Mouse (Mus musculus): ENCODE results near the gene Tfap2a.

DNA sequence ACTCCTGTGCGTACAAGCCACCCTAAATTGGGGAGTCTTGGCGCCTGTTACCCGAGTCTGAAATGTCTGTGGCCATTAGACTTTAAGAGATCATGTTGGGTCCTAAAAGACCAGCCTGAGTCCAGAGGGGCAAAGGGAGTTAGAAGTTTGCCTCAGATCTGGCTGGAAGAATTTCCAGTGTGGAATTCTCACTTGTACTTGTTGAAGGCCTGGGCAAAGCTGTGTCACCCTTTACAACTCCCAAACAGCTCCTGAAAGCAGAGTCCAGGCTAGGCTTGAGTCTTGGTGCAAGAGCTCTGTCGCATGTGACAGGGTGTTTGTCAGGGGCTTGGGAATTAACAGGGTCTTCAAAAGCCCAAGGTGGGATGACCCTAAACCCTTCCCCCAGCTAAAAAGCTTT lies 5.0 kb upstream of the Tfap2a start:
- TF ChIP-seq CTCF (IDR thresholded peaks at IDR 0.05; ENCODE audit: borderline replicate concordance, insufficient read depth, low read length) (no peak), POLR2A (IDR thresholded peaks at IDR 0.05; ENCODE audit: low read depth, low read length) (no peak)

Data from embryonic fibroblast, embryonic 13.5 days (primary cell).